ENCODE assay signal across 8 mouse cellular contexts in genomic region chr12:80691671-80692091, GRCm38 (mm10). TPM values are rescaled to one million over a fixed set of nuclear protein-coding genes. Genes with fewer than 3 reads are reported as not detected.
DNase-seq lines count a peak whose midpoint lies in the region; ATAC-seq and TF ChIP-seq lines count a peak whose summit lies in the region.

No protein-coding gene starts in this region.

- H3K4me1 ChIP-seq in intestine, postnatal 0 days (replicated peaks; ENCODE audit: control insufficient read depth, insufficient read depth, low read length): 0 out of 2 replicates have a peak, but pooled peaks cover 15% of the 10 kb centered on the region
- H3K4me1 ChIP-seq in lung, adult 2 months (ENCODE audit: control insufficient read depth, insufficient read depth, low read length): peaks cover 3% of the 10 kb centered on the region

- intact Hi-C loops in left cerebral cortex, adult 2 months (cut with DNase I): no loop called here

- no peaks in the 10 kb centered on the region for H3K27me3 ChIP-seq in intestine, postnatal 0 days (replicated peaks; ENCODE audit: control insufficient read depth, insufficient read depth, low read length)

- peak; percentile 75; the same call in 1 of the 2 replicates for TF ChIP-seq POLR2A in lung, adult 2 months (IDR thresholded peaks at IDR 0.05; ENCODE audit: borderline replicate concordance, extremely low read depth, low read depth, low read length)

- TF ChIP-seq CTCF in intestine, postnatal 0 days (IDR thresholded peaks at IDR 0.05; ENCODE audit: low read depth): no peak
- TF ChIP-seq CTCF in lung, adult 2 months (IDR thresholded peaks at IDR 0.05; ENCODE audit: insufficient read depth, low read length): no peak
- TF ChIP-seq CTCF in left cerebral cortex, adult 2 months (IDR thresholded peaks at IDR 0.05): no peak

- H3K4me2 ChIP-seq in intestine, postnatal 0 days (replicated peaks; ENCODE audit: low read depth): peak overlapping the region; percentile 79

- peak overlapping the region; percentile 39 for H3K4me3 ChIP-seq in intestine, postnatal 0 days (ENCODE audit: low read depth, low read length)
- peak overlapping the region; percentile 53 for H3K4me3 ChIP-seq in lung, adult 2 months (replicated peaks; ENCODE audit: extremely low read depth, low read depth, low read length)
- no peak overlapping the region for H3K4me3 ChIP-seq in left cerebral cortex, adult 2 months

- DNase-seq in cerebellum, adult 9-10 months: peak; percentile 22
- DNase-seq in cerebellum, adult 8-10 months: no peak
- peak; percentile 34 for DNase-seq in embryo, embryonic 10.5 days (ENCODE audit: low spot score)
- peak; percentile 67 for DNase-seq in lung, adult 2 months
- DNase-seq in ovary, postnatal 10 days (ENCODE audit: low spot score): no peak
- DNase-seq in left cerebral cortex, adult 2 months (ENCODE audit: extremely low spot score in 1 of 2, low spot score in 2 of 2): no peak
- no peak for DNase-seq in adrenal gland, adult 2 months

- H3K9me3 ChIP-seq in intestine, postnatal 0 days (ENCODE audit: control insufficient read depth): no peaks in the 10 kb centered on the region

- 11% methylated on average over 12 of the region's 12 CpGs for WGBS in intestine, postnatal 0 days
- 26% methylated on average over 12 of the region's 12 CpGs for WGBS in lung, adult 2 months

- ATAC-seq in intestine, postnatal 0 days: peak; percentile 73

- H3K9ac ChIP-seq in intestine, postnatal 0 days (ENCODE audit: low read depth, low read length): no peak overlapping the region; the same call in 1 of the 2 replicates

- no peaks in the 10 kb centered on the region for H3K36me3 ChIP-seq in intestine, postnatal 0 days (ENCODE audit: control insufficient read depth, insufficient read depth)

- H3K27ac ChIP-seq in intestine, postnatal 0 days (ENCODE audit: low read depth, low read length): no peak overlapping the region
- no peak overlapping the region for H3K27ac ChIP-seq in left cerebral cortex, adult 2 months

RNA-seq across cellular contexts. Expression of gene Plekhd1, which starts 0.7 kb away (rescaled TPM):
- polyA plus RNA-seq in intestine, postnatal 0 days (2015; fragmentation: Nextera tagmentation; extraction: Ambion mirVana): 1.5 and 1.9 TPM in 2 replicates
- 20.3 and 20.5 TPM in 2 replicates for polyA plus RNA-seq in lung, adult 2 months (2012; rRNA removed)
- 1 to 10 TPM; 2.2 to 2.8 TPM for total RNA-seq in left cerebral cortex, adult 2 months (2021)
- not detected for total RNA-seq in adrenal gland, adult 2 months (2021)
- 0.10 TPM in 1 of 2 replicates, not detected in the other for polyA plus RNA-seq in adrenal gland, adult 2 months (2012; rRNA removed)

RNA-seq across cellular contexts. Expression of gene Erh, which starts 47.5 kb away (rescaled TPM):
- 112 and 113 TPM in 2 replicates for polyA plus RNA-seq in intestine, postnatal 0 days (2015; fragmentation: Nextera tagmentation; extraction: Ambion mirVana)
- polyA plus RNA-seq in lung, adult 2 months (2012; rRNA removed): 15.2 and 20.7 TPM in 2 replicates
- total RNA-seq in left cerebral cortex, adult 2 months (2021): 10 to 100 TPM; 33.7 to 36.8 TPM
- 10 to 100 TPM; 37.2 to 39.4 TPM for total RNA-seq in adrenal gland, adult 2 months (2021)
- 6.6 and 7.9 TPM in 2 replicates for polyA plus RNA-seq in adrenal gland, adult 2 months (2012; rRNA removed)

RNA-seq across cellular contexts. Expression of gene Slc39a9, which starts 48.0 kb away (rescaled TPM):
- 34.9 and 35.4 TPM in 2 replicates for polyA plus RNA-seq in intestine, postnatal 0 days (2015; fragmentation: Nextera tagmentation; extraction: Ambion mirVana)
- 49.8 and 63.9 TPM in 2 replicates for polyA plus RNA-seq in lung, adult 2 months (2012; rRNA removed)
- total RNA-seq in left cerebral cortex, adult 2 months (2021): 10 to 100 TPM; 36.6 to 40.8 TPM
- total RNA-seq in adrenal gland, adult 2 months (2021): 10 to 100 TPM; 43.0 to 53.0 TPM
- polyA plus RNA-seq in adrenal gland, adult 2 months (2012; rRNA removed): 44.8 and 75.6 TPM in 2 replicates

Comparison
In these comparisons a context has a peak if more than half of its experiments do, and no peak if none do; other contexts are left out.
1. DNase-seq: peak in cerebellum, adult 9-10 months (single experiment), embryo, embryonic 10.5 days (single experiment) and lung, adult 2 months (single experiment); none in cerebellum, adult 8-10 months (single experiment), ovary, postnatal 10 days (single experiment), left cerebral cortex, adult 2 months (0 of 2) and adrenal gland, adult 2 months (single experiment).